Mouse (Mus musculus): Measurements from ENCODE around the gene Ddx39b. TPM values are rescaled to one million over a fixed set of nuclear protein-coding genes. Genes with fewer than 3 reads are reported as not detected.
A peak's percentile ranks its signal among the peaks of the same experiment; 100 is the strongest.

The Ddx39b gene
- polyA plus RNA-seq, 1 experiment, result 194 TPM

GRCm38 (mm10) chr17:35301645-35302258 lies 60.2 kb downstream of the Ddx39b start:
- H3K27ac ChIP-seq (ENCODE audit: insufficient read depth, low read depth, low read length), result peak overlapping the region; percentile 92
- H3K27me3 ChIP-seq (ENCODE audit: control insufficient read depth, insufficient read depth, low read length), result no peaks in the 10 kb centered on the region
- H3K36me3 ChIP-seq (ENCODE audit: control insufficient read depth, insufficient read depth, low read length), result no peaks in the 10 kb centered on the region
- TF ChIP-seq CTCF (IDR thresholded peaks at IDR 0.05; ENCODE audit: extremely low read depth, insufficient read length, insufficient replicate concordance, low read depth, low read length) (peak; percentile 98), POLR2A (IDR thresholded peaks at IDR 0.05; ENCODE audit: low read depth, low read length) (no peak)
- WGBS, result 10% methylated on average over 13 of the region's 13 CpGs
- H3K4me1 ChIP-seq (ENCODE audit: control insufficient read depth, insufficient read depth, insufficient read length, low read length), result peaks cover 13% of the 10 kb centered on the region; the same call in 1 of the 2 replicates
- H3K4me3 ChIP-seq (ENCODE audit: low read depth, low read length), result peak overlapping the region; percentile 49

DNA sequence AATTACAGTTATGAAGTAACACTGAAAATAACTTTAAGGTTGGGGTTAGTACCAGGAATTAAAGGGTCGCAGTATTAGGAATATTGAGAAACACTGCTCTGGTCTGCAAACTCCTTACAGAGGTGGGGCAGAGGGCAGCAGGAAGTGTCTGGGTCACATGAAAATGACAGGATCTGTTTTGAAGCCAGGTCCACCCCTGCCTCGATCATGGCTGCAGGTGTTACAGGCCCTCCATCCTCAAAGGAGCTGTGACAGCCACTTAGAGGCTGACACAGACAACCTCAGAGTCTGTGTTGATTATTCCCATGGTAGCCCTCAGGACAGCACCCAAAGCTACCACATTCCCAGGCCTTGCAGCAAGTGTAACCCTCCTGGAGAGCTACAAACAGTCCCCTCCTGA lies 61.7 kb downstream of the Ddx39b start:
- 78% methylated on average over 2 of the region's 2 CpGs for WGBS

More for the DNA sequence above, 61.7 kb downstream of the Ddx39b start:
- peaks cover 13% of the 10 kb centered on the region; the same call in 1 of the 2 replicates for H3K4me1 ChIP-seq (ENCODE audit: control insufficient read depth, insufficient read depth, insufficient read length, low read length)
- H3K27ac ChIP-seq (ENCODE audit: insufficient read depth, low read depth, low read length), result peak overlapping the region; percentile 54
- TF ChIP-seq POLR2A (IDR thresholded peaks at IDR 0.05; ENCODE audit: low read depth, low read length), result no peak
- TF ChIP-seq CTCF (IDR thresholded peaks at IDR 0.05; ENCODE audit: extremely low read depth, insufficient read length, insufficient replicate concordance, low read depth, low read length), result no peak
- no peaks in the 10 kb centered on the region for H3K27me3 ChIP-seq (ENCODE audit: control insufficient read depth, insufficient read depth, low read length)
- H3K4me3 ChIP-seq (ENCODE audit: low read depth, low read length), result no peak overlapping the region
- no peaks in the 10 kb centered on the region for H3K36me3 ChIP-seq (ENCODE audit: control insufficient read depth, insufficient read depth, low read length)

Other genes with a start within 250 kb of the Ddx39b start
- 123 and 182 TPM in 2 replicates for gene Vars, start 240.8 kb upstream of the Ddx39b start, polyA plus RNA-seq (2012; rRNA removed)
- gene Vwa7, start 225.2 kb upstream of the Ddx39b start, polyA plus RNA-seq (2012; rRNA removed), result 0.82 and 1.2 TPM in 2 replicates
- gene Sapcd1, start 213.7 kb upstream of the Ddx39b start, polyA plus RNA-seq (2012; rRNA removed), result 0.87 and 1.0 TPM in 2 replicates
- gene Msh5, start 195.0 kb upstream of the Ddx39b start, polyA plus RNA-seq (2012; rRNA removed), result 2.2 and 2.3 TPM in 2 replicates
- gene Clic1, start 191.8 kb upstream of the Ddx39b start, polyA plus RNA-seq (2012; rRNA removed), result 134 and 219 TPM in 2 replicates
- 8.5 and 14.5 TPM in 2 replicates for gene Ddah2, start 182.7 kb upstream of the Ddx39b start, polyA plus RNA-seq (2012; rRNA removed)
- gene Ly6g6c, start 176.4 kb upstream of the Ddx39b start, polyA plus RNA-seq (2012; rRNA removed), result 9.3 and 9.9 TPM in 2 replicates
- gene Mpig6b, start 175.6 kb upstream of the Ddx39b start, polyA plus RNA-seq (2012; rRNA removed), result 0.28 and 0.39 TPM in 2 replicates
- 1.3 and 19.4 TPM in 2 replicates for gene Ly6g6e, start 164.8 kb upstream of the Ddx39b start, polyA plus RNA-seq (2012; rRNA removed)
- 7.2 and 10.7 TPM in 2 replicates for gene Ly6g6d, start 163.7 kb upstream of the Ddx39b start, polyA plus RNA-seq (2012; rRNA removed)
- 1.2 and 3.8 TPM in 2 replicates for gene Ly6g6f, start 156.1 kb upstream of the Ddx39b start, polyA plus RNA-seq (2012; rRNA removed)
- gene Abhd16a, start 152.5 kb upstream of the Ddx39b start, polyA plus RNA-seq (2012; rRNA removed), result 114 and 183 TPM in 2 replicates
- not detected in 2 replicates for gene Ly6g5c, start 133.5 kb upstream of the Ddx39b start, polyA plus RNA-seq (2012; rRNA removed)
- 0.76 and 1.4 TPM in 2 replicates for gene Ly6g5b, start 126.3 kb upstream of the Ddx39b start, polyA plus RNA-seq (2012; rRNA removed)
- 10.5 and 25.3 TPM in 2 replicates for gene Gpank1, start 120.3 kb upstream of the Ddx39b start, polyA plus RNA-seq (2012; rRNA removed)
- 226 and 448 TPM in 2 replicates for gene Csnk2b, start 119.7 kb upstream of the Ddx39b start, polyA plus RNA-seq (2012; rRNA removed)
- gene D17H6S53E, start 115.4 kb upstream of the Ddx39b start, polyA plus RNA-seq (2012; rRNA removed), result 6.9 and 16.2 TPM in 2 replicates
- gene Apom, start 109.7 kb upstream of the Ddx39b start, polyA plus RNA-seq (2012; rRNA removed), result 0.15 and 0.25 TPM in 2 replicates
- 93.6 and 184 TPM in 2 replicates for gene Bag6, start 106.6 kb upstream of the Ddx39b start, polyA plus RNA-seq (2012; rRNA removed)
- gene Prrc2a, start 76.8 kb upstream of the Ddx39b start, polyA plus RNA-seq (2012; rRNA removed), result 177 and 352 TPM in 2 replicates
- 0.36 and 1.6 TPM in 2 replicates for gene Aif1, start 65.7 kb upstream of the Ddx39b start, polyA plus RNA-seq (2012; rRNA removed)
- gene Lst1, start 53.3 kb upstream of the Ddx39b start, polyA plus RNA-seq (2012; rRNA removed), result 11.5 and 18.8 TPM in 2 replicates
- 26.2 and 32.9 TPM in 2 replicates for gene Ltb, start 47.3 kb upstream of the Ddx39b start, polyA plus RNA-seq (2012; rRNA removed)
- 0.94 and 1.8 TPM in 2 replicates for gene Tnf, start 39.7 kb upstream of the Ddx39b start, polyA plus RNA-seq (2012; rRNA removed)
- 0.47 and 0.66 TPM in 2 replicates for gene Lta, start 36.4 kb upstream of the Ddx39b start, polyA plus RNA-seq (2012; rRNA removed)
- 0.22 TPM in 1 of 2 replicates, not detected in the other for gene Gm16181, start 20.9 kb upstream of the Ddx39b start, polyA plus RNA-seq (2012; rRNA removed)
- 1.0 and 2.8 TPM in 2 replicates for gene Atp6v1g2, start 8.1 kb upstream of the Ddx39b start, polyA plus RNA-seq (2012; rRNA removed)
- 13.7 and 36.3 TPM in 2 replicates for gene Nfkbil1, start 6.0 kb upstream of the Ddx39b start, polyA plus RNA-seq (2012; rRNA removed)
- 776 and 1,546 TPM in 2 replicates for gene H2-D1, start 21.0 kb downstream of the Ddx39b start, polyA plus RNA-seq (2012; rRNA removed)
- gene H2-Q1, start 78.7 kb downstream of the Ddx39b start, polyA plus RNA-seq (2012; rRNA removed), result 36.3 and 83.4 TPM in 2 replicates
- gene H2-Q2, start 100.5 kb downstream of the Ddx39b start, polyA plus RNA-seq (2012; rRNA removed), result 554 and 1,052 TPM in 2 replicates
- 60.9 and 159 TPM in 2 replicates for gene H2-Q4, start 137.9 kb downstream of the Ddx39b start, polyA plus RNA-seq (2012; rRNA removed)
- 23.8 and 59.3 TPM in 2 replicates for gene H2-Q6, start 183.1 kb downstream of the Ddx39b start, polyA plus RNA-seq (2012; rRNA removed)
- gene H2-Q7, start 197.4 kb downstream of the Ddx39b start, polyA plus RNA-seq (2012; rRNA removed), result 74.1 and 186 TPM in 2 replicates
- 8.5 and 12.0 TPM in 2 replicates for gene H2-Q10, start 228.3 kb downstream of the Ddx39b start, polyA plus RNA-seq (2012; rRNA removed)